Mouse (Mus musculus) thymus, postnatal 10 days (tissue): Measurements from ENCODE around the gene Rab26.

Source experiments
- DNase-seq, 2 experiments: peaks; one replicate each; pipeline ENCODE4 v3.0.0; 2021; ENCODE audit warnings: low spot score in 2 of 2

Gene Rab26

GRCm38 (mm10) chr17:24507806-24508460 lies 26.1 kb downstream of the Rab26 start:
- DNase-seq, result no peak

DNA sequence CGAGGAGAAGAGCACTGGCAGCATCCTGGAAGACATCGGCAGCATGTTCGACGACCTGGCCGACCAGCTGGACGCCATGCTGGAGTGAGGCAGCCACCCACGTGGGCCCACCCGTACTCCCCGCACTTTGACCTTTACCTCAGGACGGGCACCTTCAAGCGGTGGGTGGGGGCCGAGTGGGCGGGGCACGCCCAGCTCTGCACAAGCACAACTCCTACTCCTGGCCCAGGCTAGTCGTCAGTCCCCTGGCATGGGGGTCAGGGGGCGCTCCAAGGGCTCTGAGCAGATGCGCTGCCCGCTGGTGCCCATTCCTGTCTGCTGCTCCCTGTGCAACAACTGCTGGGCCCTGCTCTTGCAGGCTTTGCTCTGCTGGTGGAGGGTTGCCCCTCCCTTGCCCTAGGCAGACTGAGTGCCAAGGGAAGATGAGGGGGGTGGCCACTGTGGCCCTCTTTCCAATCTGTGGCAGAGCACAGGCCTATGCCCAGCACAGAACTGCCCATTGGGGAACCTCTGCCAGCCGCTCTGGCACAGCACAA lies 26.8 kb downstream of the Rab26 start:
- DNase-seq, result no peak

- DNase-seq, result no peak
Observed at GRCm38 (mm10) chr17:24506332-24507070, 27.5 kb downstream of the Rab26 start.

DNA sequence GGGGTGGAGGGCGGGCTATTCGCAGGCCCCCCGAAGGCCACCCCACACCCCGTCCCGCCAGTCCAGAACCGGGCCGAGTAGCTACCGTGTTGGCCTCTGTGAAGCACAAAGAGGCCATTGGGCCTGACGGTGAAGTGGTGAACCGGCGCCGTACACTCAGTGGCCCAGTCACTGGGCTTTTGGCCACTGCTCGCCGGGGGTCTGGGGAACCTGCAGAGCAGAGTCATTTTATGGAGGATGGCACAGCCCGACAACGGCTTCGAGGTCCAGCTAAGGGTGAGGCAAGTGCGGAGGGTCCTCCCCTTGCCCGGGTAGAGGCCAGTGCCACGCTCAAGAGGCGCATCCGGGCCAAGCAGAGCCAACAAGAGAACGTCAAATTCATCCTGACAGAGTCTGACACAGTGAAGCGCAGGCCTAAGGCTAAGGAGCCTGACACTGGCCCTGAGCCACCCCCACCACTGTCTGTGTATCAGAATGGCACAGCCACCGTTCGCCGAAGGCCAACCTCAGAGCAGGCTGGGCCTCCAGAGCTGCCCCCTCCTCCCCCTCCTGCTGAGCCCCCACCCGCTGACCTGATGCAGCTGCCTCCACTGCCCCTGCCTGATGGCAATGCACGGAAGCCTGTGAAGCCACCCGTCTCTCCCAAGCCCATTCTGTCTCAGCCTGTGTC lies 28.6 kb downstream of the Rab26 start:
- no peak for DNase-seq

DNA sequence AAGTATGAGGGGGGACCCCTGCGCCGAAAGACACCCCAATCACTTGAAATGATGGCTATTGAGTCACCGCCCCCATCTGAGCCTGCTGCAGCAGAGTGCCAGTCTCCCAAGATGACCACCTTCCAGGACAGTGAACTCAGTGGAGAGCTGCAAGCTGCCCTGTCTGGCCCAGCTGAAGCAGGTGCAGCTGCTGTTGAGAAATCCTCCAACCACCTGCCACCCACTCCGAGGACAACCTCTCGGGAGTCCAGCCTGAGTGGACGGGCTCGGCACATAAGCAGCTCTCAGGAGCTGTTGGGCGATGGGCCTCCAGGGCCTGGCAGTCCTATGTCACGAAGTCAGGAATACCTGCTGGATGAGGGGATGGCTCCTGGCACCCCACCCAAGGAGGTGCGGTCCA lies 29.9 kb downstream of the Rab26 start:
- no peak for DNase-seq

DNA sequence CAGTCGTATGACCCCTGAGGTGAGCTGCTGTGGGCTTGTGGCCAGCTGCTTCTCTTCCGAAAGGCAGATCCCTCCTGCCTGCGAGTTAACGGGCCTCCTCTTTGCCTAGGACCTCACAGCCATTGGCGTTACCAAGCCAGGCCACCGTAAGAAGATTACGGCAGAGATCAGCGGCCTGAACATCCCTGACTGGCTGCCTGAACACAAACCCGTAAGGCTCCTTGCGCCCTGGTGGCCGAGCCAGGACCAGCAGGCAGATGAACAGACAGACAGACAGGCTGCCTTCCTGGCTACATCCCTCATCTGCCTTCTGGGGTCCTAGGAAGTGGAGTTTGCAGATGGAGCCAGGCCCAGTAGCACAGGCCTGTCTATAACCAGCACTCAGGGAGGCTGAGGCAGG lies 31.8 kb downstream of the Rab26 start:
- DNase-seq, result no peak

GRCm38 (mm10) chr17:24496026-24496425 lies 38.0 kb downstream of the Rab26 start:
- no peak for DNase-seq

- DNase-seq, result no peak
Observed at GRCm38 (mm10) chr17:24495443-24495842, 38.6 kb downstream of the Rab26 start.

GRCm38 (mm10) chr17:24494627-24495335 lies 39.2 kb downstream of the Rab26 start:
- peak in 1 of 2 experiments; percentile 57 for DNase-seq

DNA sequence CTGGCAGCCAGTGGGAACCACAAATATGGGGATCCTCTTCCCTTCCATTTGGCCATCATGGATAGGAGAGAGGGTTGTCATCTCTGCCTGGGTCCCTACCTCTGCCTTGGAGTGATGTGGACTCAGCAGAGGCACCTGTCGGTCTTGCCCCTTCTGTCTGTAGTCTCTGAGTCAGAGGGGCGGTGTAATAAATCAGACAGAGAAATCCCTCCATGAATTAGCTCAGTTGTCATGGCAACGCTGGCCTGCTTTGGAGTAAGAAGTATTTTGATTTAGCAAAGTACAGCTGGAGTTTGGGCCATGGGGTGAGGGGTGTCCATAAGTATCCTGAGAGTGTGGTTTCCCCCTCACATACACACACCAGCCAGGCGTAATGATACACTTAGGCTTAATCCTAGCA lies 43.6 kb downstream of the Rab26 start:
- no peak for DNase-seq

DNA sequence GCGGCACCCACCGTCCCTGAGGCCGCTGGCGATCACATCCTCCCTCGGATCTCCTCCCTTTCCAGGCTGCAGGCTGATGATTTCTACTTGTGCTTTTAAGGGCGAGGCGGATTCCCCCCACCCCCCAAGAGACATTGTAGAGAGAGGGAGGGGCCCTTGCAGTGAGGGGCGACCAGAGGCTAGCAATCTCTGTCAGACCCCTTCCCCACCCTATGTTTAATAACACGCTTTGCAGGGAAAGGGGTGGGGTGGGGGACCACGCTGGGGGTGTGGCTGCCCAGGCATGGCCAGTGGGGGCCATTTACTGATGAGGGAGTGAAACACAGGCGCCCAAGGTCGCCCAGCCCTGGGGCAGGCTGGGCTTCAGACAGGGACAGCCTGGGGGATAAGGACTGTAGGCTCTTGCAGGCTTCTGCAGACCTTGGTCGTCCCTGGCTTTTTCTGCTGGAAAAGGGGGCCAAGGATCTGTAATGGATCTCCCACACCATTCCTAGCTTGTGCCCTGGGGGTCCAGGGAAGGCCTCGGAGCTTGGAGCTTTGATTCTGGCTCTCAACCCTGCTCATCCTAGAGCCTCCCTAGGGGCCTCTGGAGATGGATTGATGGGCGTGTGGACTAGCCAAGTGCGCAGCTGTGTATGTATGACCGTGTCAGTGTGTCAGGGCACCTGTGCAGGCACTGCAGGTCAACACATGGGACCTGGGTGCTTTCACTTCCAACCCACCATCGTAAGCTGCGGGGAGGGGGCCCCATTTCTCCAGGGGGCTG lies 44.6 kb downstream of the Rab26 start:
- no peak for DNase-seq

DNA sequence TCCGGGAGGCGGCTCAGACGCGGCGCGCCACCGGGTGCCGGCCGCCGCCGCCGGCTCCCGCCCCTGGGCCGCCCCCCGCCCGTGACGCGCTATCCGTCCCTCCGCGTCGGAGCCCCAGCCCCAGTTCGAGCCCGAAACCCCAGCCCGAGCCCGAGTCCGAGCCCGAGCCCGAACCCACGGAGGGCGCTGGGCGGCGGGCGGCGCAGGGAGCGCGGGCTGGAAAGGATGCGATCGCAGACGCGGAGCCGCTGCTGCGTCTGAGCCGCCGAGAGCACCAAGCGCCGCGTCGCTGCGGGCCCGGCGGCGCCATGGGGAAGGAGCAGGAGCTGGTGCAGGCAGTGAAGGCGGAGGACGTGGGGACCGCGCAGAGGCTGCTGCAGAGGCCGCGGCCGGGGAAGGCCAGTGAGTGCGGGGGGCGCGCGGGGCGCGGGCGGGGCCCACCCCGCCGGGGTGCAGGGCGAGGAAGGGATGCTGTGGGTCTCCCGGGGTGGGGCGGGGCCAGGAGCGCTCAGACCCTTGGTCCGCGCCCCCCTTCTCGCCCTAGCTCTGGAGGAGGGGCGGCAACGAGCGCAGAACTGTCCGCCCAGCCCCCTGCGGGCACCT lies 45.2 kb downstream of the Rab26 start:
- DNase-seq, result peak in 1 of 2 experiments; percentile 29

DNA sequence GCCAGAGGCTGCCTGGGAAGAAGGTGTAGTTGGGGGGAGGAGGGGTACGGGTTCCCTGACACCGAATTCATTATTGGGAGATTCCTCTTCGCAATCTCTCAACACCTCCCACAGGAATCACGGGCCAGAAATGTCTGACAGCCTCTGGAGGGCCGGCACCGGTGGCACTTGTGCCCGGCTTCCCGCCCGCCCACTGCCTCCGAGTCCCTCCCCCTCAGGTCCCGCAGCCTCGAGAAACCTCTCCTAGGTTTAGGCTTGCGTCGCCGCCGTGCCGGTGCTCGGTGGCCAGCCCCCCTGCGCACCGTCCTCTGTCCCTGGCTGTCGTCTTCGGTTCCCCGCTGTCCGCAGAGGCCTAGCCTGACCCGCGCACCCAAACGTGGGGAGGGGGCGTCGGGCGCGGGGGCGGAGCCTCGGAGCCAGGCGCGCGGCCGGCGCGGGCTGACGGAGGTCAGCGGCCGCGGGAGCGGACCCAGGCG lies 45.8 kb downstream of the Rab26 start, which contains the start of gene Caskin1:
Gene Caskin1 (plus strand): TSS at position 416 of the 476 bp plus-strand sequence.
- no peak for DNase-seq

- DNase-seq, result peak; percentile 20 to 36
Observed at GRCm38 (mm10) chr17:24485090-24485860, 48.7 kb downstream of the Rab26 start.

- DNase-seq, result no peak
Observed at GRCm38 (mm10) chr17:24483495-24483894, 50.5 kb downstream of the Rab26 start.

GRCm38 (mm10) chr17:24481027-24481815 lies 52.8 kb downstream of the Rab26 start:
- no peak for DNase-seq

GRCm38 (mm10) chr17:24480201-24480826 lies 53.7 kb downstream of the Rab26 start:
- DNase-seq, result no peak

DNA sequence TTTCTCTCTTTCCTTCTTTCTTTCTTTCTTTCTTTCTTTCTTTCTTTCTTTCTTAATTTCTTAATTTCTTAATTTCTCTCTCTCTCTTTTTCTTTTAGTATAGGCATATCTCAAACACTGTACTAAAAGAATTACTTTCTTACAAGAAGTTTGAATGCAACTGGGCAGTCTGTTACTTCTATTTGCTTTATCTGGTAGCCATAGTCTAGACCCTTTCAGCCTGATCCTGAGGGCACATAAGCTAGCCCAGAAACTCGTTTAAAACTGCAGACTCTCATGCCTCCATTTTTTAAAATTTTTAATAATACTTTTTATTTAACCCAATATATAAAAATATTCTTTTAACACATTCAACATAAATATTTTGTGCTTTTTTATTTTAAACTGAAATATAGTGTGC lies 54.6 kb downstream of the Rab26 start:
- no peak for DNase-seq
